Mouse (Mus musculus) cerebellum, adult 2 months (tissue): ENCODE data around the gene Rbfox1. TPM values are rescaled to one million over a fixed set of nuclear protein-coding genes. Genes with fewer than 3 reads are reported as not detected.
A peak's percentile ranks its signal among the peaks of the same experiment; 100 is the strongest.

ENCODE experiments used
- DNase-seq, 2 experiments: peaks; one replicate each; pipeline ENCODE4 v3.0.0; 2021
- H3K27ac ChIP-seq: fragments of 200-500 bp; 2 replicates; pipeline ENCODE4 v1.5.1; 2012; ENCODE audit warnings: low read length, control low read depth, inconsistent platforms; ENCODE audit not compliant: insufficient read depth
- H3K27me3 ChIP-seq: fragments of 200-500 bp; 2 replicates; pipeline ENCODE4 v1.6.1; 2012; ENCODE audit warnings: inconsistent platforms, mild to moderate bottlenecking, low read length, moderate library complexity; ENCODE audit not compliant: control insufficient read depth, insufficient read depth
- H3K4me1 ChIP-seq: fragments of 200-500 bp; 2 replicates; pipeline ENCODE4 v1.6.1; 2011; ENCODE audit warnings: low read length; ENCODE audit not compliant: control insufficient read depth, insufficient read depth
- H3K4me3 ChIP-seq: fragments of 200-500 bp; replicated peaks from 2 replicates; pipeline ENCODE3; 2011; ENCODE audit warnings: mild to moderate bottlenecking, low read depth, low read length, control low read depth; ENCODE audit not compliant: insufficient read depth
- CTCF ChIP-seq: fragments of 200-500 bp; IDR thresholded peaks from 2 replicates; pipeline ENCODE4 v1.5.1; 2011; ENCODE audit warnings: low read depth, mild to moderate bottlenecking, control low read depth, low read length, moderate library complexity, borderline replicate concordance; ENCODE audit not compliant: insufficient read depth
- POLR2A ChIP-seq: fragments of 200-500 bp; IDR thresholded peaks from 2 replicates; pipeline ENCODE4 v1.6.1; 2011; ENCODE audit warnings: low read length, control low read depth, borderline replicate concordance; ENCODE audit not compliant: insufficient read depth
- WGBS: fragments of 180-500 bp; shearing (Covaris S2); methylation state at CpG from one replicate; pipeline ENCODE4 v1.1.7; 2018; 5-methylcytosine and 5-hydroxymethylcytosine counted together
- polyA plus RNA-seq: library from polyadenylated mRNA; depleted of rRNA; stranded (reverse); fragments of >200 nt; gene quantifications from 2 replicates; pipeline ENCODE4 v1.2.3, GENCODE M21; 2012

The Rbfox1 gene
- polyA plus RNA-seq, 1 experiment, result 132 TPM

DNA sequence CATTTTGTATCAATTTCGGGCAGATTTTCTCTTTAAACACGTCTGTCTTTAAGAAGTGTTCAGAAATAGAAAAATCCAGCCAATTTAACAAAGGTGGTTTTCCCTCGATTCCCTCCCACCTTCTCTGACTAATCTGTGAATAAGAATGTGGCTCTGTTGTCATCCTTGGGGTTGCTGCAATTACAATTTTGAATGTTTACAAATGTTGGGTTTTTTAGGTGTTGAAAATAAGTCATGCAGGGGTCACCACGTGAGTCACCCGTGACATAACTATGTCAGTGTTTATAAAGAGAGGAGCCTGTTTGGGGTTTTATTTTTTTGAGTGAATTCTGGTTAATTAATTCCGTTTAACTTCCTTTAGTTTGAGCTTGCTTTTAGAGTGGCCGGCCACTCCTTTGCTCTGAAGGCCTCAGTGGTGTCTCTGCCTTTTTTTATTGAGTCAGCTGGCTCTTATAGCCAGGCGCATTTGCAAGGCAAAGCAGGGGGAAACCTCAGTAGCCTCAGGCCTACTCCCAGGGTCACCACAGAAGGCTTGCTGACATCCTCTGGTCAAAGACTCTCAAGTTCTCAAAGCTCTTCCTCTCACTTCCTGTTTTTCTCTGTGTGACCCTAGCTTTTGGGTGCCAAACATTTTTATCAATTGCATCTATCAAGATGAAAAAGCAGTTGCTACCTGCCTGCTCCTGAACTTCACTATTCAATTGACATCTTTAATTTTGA lies 957.1 kb downstream of the Rbfox1 start:
- 65% methylated on average over 8 of the region's 8 CpGs for WGBS
- no peak overlapping the region for H3K27ac ChIP-seq
- peaks cover 4% of the 10 kb centered on the region; the same call in 1 of the 2 replicates for H3K4me1 ChIP-seq
- no peaks in the 10 kb centered on the region for H3K27me3 ChIP-seq
- DNase-seq, result no peak
- TF ChIP-seq CTCF (no peak), POLR2A (no peak)
- no peak overlapping the region for H3K4me3 ChIP-seq

GRCm38 (mm10) chr16:6844659-6845058 lies 959.5 kb downstream of the Rbfox1 start:
- WGBS, result 76% methylated on average over 4 of the region's 4 CpGs
- H3K4me3 ChIP-seq, result no peak overlapping the region
- no peak for DNase-seq
- H3K27ac ChIP-seq, result no peak overlapping the region
- H3K27me3 ChIP-seq, result no peaks in the 10 kb centered on the region
- TF ChIP-seq POLR2A (no peak), CTCF (no peak)
- no peaks in the 10 kb centered on the region; the same call in 1 of the 2 replicates for H3K4me1 ChIP-seq

- 52% methylated on average over 9 of the region's 9 CpGs for WGBS
- TF ChIP-seq POLR2A (no peak), CTCF (no peak)
- no peak for DNase-seq
Measured at GRCm38 (mm10) chr16:6851393-6851792, 966.2 kb downstream of the Rbfox1 start.

DNA sequence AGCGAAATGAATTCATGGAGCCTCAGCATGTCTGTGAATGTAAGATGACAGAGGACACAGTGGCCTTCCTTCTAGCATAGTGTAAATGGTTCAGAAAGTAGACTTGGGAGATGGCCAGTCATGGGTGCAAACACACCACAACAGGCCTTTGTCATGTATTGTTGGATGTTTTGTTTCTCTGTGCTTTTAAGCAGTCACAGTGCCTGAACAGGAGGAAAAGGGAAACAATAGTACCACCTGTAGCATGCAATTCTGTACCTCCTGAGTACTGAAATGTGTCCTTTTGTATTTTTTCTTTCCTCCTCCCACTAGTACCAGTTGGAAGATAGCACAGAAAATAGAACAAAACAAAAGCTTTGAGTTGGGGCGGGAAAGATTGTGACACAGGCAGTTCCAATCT lies 968.6 kb downstream of the Rbfox1 start:
- peaks cover 3% of the 10 kb centered on the region; the same call in 1 of the 2 replicates for H3K4me1 ChIP-seq
- WGBS, result 66% methylated on average over 2 of the region's 2 CpGs
- DNase-seq, result no peak
- H3K4me3 ChIP-seq, result no peak overlapping the region
- no peak overlapping the region for H3K27ac ChIP-seq
- H3K27me3 ChIP-seq, result no peaks in the 10 kb centered on the region
- TF ChIP-seq POLR2A, result no peak
- TF ChIP-seq CTCF, result no peak

More at GRCm38 (mm10) chr16:6851393-6851792, 966.2 kb downstream of the Rbfox1 start:
- Histone ChIP-seq H3K27ac (no peak overlapping the region), H3K4me3 (no peak overlapping the region), H3K4me1 (peaks cover 3% of the 10 kb centered on the region; the same call in 1 of the 2 replicates), H3K27me3 (no peaks in the 10 kb centered on the region)

DNA sequence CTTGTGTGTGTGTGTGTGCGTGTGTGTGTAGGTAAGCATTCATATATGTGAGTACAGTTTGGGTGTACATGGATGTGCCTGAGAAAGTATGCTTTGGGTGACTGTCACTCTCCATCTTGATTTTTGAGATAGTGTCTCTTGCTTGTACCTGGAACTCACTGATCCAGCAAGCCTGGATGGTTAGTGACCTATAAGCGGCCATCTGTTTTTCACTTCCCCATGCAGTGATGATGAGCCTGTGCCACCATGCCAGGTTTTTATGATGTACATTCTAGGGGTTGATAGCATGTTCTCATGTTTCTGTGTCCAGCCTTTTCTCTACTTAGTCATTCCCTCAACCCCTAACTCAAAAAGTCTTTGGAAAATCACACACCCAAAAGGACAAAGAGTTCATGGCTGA lies 976.5 kb downstream of the Rbfox1 start:
- Histone ChIP-seq H3K4me1 (peaks cover 12% of the 10 kb centered on the region), H3K4me3 (no peak overlapping the region), H3K27me3 (no peaks in the 10 kb centered on the region), H3K27ac (no peak overlapping the region)
- DNase-seq, result peak in 1 of 2 experiments; percentile 67
- WGBS, result 71% methylated on average over 2 of the region's 2 CpGs
- TF ChIP-seq POLR2A (no peak), CTCF (no peak)

DNA sequence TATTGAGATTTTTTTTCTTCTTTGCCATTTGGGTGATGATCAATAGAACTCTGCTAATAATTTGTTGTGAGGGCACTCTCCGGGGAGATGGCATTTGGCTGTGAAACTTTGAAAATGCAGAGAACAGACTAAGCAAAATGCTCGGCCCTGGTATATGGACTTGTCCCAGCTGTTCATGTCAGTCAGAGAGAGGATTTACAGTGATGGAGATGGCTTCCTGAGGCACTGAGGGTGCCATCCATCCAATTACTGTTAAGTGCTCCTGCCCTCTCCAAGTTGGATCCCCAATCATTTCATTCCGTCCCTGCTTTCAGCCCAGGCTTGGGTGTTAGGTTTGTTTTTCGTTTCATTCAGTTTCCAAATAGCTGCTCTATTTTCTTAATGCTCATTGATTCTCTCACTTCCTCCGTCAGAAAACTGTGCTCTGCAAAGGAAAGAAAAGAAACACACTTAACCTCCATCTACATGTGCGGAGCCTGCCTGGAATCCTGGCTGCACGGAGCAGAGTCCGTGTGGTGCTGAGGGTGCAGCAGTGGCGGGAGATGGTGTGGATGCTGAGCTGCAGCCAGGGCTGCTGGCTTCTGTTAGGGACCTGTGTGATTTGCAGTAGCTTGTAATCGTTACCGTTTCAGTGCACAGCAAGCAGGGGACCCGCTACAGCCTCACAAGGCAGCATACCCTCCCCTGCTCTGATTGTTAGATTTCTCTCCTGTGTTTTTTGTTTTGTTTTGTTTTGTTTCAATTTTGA lies 997.7 kb downstream of the Rbfox1 start:
- no peak overlapping the region for H3K27ac ChIP-seq
- no peak for TF ChIP-seq CTCF
- no peak for TF ChIP-seq POLR2A
- H3K4me1 ChIP-seq, result peaks cover 11% of the 10 kb centered on the region
- no peak for DNase-seq
- no peak overlapping the region for H3K4me3 ChIP-seq
- no peaks in the 10 kb centered on the region for H3K27me3 ChIP-seq
- 21% methylated on average over 12 of the region's 12 CpGs for WGBS

- no peak for DNase-seq
- no peak overlapping the region for H3K4me3 ChIP-seq
- TF ChIP-seq POLR2A, result no peak
- TF ChIP-seq CTCF, result no peak
- no peaks in the 10 kb centered on the region for H3K27me3 ChIP-seq
- H3K27ac ChIP-seq, result no peak overlapping the region
- H3K4me1 ChIP-seq, result peaks cover 11% of the 10 kb centered on the region
- WGBS, result 90% methylated on average over 1 of the region's 1 CpGs
Measured at GRCm38 (mm10) chr16:6883798-6884197, 998.6 kb downstream of the Rbfox1 start.

GRCm38 (mm10) chr16:6885617-6886016 lies 1000.5 kb downstream of the Rbfox1 start:
- Histone ChIP-seq H3K27ac (no peak overlapping the region), H3K4me3 (no peak overlapping the region), H3K4me1 (peaks cover 11% of the 10 kb centered on the region), H3K27me3 (no peaks in the 10 kb centered on the region)
- DNase-seq, result no peak
- TF ChIP-seq POLR2A (no peak), CTCF (no peak)
- 68% methylated on average over 3 of the region's 3 CpGs for WGBS
